Mouse (Mus musculus): ENCODE data around the gene Ndufa3. TPM values are rescaled to one million over a fixed set of nuclear protein-coding genes. Genes with fewer than 3 reads are reported as not detected.
"Not testable (repeated sequence)": the region's sequence is repeated elsewhere in the genome, so short reads cannot be mapped to it uniquely, and the experiment has no call there.

The Ndufa3 gene
- 452 and 481 TPM in 2 replicates for polyA plus RNA-seq (2015; fragmentation: Nextera tagmentation; extraction: Ambion mirVana)

DNA sequence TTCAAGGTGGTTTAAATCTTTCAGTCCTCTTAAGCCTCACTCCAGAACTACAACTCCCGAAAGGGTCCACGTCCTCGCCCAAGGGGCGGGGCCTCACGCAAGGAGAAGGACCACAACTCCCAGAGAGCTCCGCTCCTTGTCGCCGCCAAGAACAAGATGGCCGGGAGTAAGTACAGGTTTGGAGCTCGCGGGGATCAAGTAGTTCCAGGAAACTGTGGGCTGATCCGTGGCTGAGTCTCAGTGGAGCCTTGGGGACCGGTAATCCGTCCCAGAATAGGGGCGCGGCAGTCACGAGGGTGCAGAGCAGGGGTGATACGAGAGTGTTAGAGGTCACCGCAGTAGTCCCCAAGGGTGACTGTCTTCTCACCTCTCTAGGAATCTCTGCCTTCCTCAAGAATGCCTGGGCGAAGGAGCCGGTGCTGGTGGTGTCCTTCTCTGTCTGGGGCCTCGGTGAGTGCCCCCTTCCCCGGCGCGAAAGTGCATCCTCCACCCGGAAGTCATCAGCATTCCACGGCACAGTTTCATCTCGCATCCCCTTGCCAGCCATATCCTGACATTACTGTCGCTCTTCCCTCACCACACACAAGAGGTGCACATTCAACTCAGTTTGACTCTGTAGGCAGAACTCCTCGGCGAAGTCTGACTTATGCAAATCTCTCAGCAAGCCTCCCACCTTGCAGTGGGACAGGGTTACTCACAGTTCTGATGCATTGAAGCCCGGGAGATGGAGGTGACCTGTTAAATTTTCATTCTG, at the start of gene Ndufa3:
Gene Ndufa3 (plus strand): TSS at position 132 of the 754 bp plus-strand sequence.
- ATAC-seq: peak; percentile 98
- Histone ChIP-seq H3K27ac (0 out of 2 replicates have a peak within 1 kb of the TSS, but pooled peaks have one; percentile 25), H3K36me3 (ENCODE audit: poor library complexity, severe bottlenecking) (peaks cover 34% of the 10 kb centered on the region), H3K27me3 (no peaks in the 10 kb centered on the region), H3K9me3 (replicated peaks) (no peaks in the 10 kb centered on the region), H3K4me3 (peak within 1 kb of the TSS; percentile 79), H3K4me1 (peaks cover 10% of the 10 kb centered on the region), H3K4me2 (peak within 1 kb of the TSS; percentile 76), H3K9ac (peak within 1 kb of the TSS; percentile 89)
- WGBS: under 1% methylated on average over 29 of the region's 32 CpGs

DNA sequence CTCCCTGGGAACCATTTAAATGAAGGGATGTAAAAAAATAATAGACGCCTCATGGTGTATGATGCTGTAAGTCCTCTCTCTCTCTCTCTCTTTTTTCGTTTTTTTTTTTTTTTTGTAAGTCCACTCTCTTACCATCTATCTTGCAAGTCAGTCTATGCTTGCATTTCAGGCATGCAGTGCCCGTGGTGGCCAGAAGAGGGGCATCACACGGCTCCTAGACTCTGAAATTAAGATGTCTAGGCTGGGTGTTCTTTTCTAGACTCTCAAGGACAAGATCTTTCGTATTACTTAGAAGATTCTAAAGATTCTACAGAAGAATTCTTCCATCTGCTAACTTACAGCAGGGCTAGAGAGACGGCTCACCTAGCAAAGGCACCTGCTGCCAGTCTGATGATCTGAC, 47.4 kb upstream of the Ndufa3 start:
- Histone ChIP-seq H3K9ac (no peak overlapping the region), H3K4me3 (no peak overlapping the region), H3K36me3 (ENCODE audit: poor library complexity, severe bottlenecking) (no peaks in the 10 kb centered on the region), H3K4me2 (no peak overlapping the region), H3K27me3 (no peaks in the 10 kb centered on the region), H3K27ac (no peak overlapping the region), H3K9me3 (replicated peaks) (no peaks in the 10 kb centered on the region), H3K4me1 (no peaks in the 10 kb centered on the region)
- no peak for ATAC-seq
- 69% methylated on average over 6 of the region's 6 CpGs for WGBS

DNA sequence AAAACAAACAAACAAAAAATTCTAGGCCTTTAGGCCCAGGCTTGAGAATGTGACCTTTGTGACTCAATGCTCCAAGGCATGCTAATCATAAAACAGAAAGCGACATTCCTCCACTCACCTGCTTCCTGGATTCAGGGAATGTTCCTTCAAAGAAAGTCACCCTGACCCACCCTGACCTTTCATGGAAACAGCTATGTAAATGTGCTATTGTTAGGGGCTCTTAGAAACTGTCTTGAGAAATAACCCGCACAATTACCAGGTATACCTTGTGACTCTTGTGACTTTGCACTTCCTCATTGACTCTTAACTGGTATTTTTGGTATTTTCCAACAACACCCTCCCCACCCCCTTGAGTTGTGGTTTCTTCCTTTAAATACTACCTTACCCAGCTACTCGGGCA, 46.6 kb upstream of the Ndufa3 start:
- not testable (repeated sequence) for H3K9me3 ChIP-seq (replicated peaks); H3K36me3 ChIP-seq (ENCODE audit: poor library complexity, severe bottlenecking)
- WGBS: 92% methylated on average over 3 of the region's 3 CpGs

DNA sequence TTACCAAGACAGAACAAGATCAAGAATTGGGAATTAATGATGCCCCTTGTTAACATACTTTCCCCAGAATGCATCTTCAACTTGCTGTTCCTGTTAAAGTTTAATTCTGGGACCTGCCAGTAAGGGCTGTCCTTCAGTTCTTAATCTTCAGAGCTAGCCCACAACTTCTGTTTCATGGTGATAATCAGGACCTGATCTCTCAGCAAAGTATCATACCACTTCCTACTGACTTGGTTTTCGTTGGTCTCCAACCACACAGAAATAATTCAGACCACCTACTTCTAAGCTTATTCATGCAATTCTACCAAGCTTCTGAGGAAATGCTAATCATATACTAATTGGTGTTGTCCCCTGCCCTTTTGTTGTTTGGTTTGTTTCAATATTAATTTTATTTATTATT, 45.3 kb upstream of the Ndufa3 start:
- H3K9me3 ChIP-seq (replicated peaks): no peaks in the 10 kb centered on the region
- no peak overlapping the region for H3K27ac ChIP-seq
- H3K36me3 ChIP-seq (ENCODE audit: poor library complexity, severe bottlenecking): no peaks in the 10 kb centered on the region
- H3K9ac ChIP-seq: no peak overlapping the region
- H3K27me3 ChIP-seq: no peaks in the 10 kb centered on the region
- no peak overlapping the region for H3K4me2 ChIP-seq
- no peaks in the 10 kb centered on the region for H3K4me1 ChIP-seq
- 83% methylated on average over 1 of the region's 1 CpGs for WGBS
- no peak overlapping the region for H3K4me3 ChIP-seq
- no peak for ATAC-seq

More for the DNA sequence above, 46.6 kb upstream of the Ndufa3 start:
- not testable (repeated sequence) for H3K4me3 ChIP-seq, H3K27me3 ChIP-seq, H3K27ac ChIP-seq, H3K4me2 ChIP-seq, H3K4me1 ChIP-seq, ATAC-seq, H3K9ac ChIP-seq

DNA sequence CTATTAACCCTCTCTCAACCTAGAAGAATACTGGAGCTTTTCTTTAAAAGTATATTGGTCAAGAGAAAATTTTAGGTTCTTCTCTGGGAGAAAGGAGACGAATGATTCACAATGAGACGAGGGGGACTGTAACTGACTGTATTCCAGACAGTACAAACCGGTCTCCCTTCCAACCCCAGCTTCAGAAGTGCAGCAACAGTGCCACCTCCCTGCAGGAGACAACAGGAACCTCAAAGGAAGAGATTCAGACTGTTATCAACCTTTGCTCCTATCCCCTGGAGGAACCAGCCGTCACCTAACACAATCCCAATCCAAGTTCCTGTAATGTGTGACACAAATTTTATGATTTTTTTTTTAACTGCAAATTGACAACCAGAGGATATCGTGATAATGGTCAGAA, 43.0 kb upstream of the Ndufa3 start:
- H3K27ac ChIP-seq: no peak overlapping the region
- no peaks in the 10 kb centered on the region for H3K27me3 ChIP-seq
- H3K4me2 ChIP-seq: no peak overlapping the region
- H3K4me1 ChIP-seq: no peaks in the 10 kb centered on the region
- no peak overlapping the region for H3K9ac ChIP-seq
- no peaks in the 10 kb centered on the region for H3K36me3 ChIP-seq (ENCODE audit: poor library complexity, severe bottlenecking)
- ATAC-seq: no peak
- WGBS: 61% methylated on average over 5 of the region's 5 CpGs
- H3K4me3 ChIP-seq: no peak overlapping the region
- H3K9me3 ChIP-seq (replicated peaks): no peaks in the 10 kb centered on the region

DNA sequence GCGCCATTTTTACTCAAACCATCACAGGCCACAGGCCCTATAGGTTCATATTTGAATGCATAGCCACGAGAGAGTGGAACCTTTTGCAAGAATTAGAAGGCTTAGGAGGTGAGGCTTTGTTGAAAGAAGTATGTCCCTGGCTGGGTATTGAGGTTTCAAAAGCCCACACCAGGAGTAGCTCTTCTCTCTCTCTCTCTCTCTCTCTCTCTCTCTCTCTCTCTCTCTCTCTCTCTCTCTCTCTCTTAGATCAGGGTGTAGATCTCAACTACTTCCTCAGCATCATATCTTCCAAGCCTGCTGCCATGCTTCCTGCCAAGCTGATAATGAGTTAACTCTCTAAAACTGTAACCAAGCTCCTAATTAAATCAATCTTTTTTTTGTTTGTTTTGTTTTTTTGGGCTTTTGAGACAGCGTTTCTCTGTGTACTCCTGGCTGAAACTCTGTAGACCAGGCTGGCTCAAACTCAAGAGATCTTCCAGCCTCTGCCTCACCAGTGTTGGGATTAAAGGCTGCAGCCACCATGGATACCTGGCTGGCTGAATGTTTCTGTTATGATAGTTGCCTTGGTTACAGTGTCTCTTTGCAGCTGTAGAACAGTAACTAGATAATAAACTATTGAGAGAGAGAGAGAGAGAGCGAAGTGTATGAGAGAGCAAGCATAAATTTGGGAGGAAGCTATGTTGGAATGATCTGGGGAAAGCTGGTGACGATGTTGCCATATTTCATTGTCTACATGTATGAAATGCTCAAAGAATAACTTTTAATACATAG, 40.6 kb upstream of the Ndufa3 start:
- no peak overlapping the region for H3K4me3 ChIP-seq
- H3K4me1 ChIP-seq: no peaks in the 10 kb centered on the region
- H3K36me3 ChIP-seq (ENCODE audit: poor library complexity, severe bottlenecking): no peaks in the 10 kb centered on the region
- WGBS: 72% methylated on average over 5 of the region's 5 CpGs
- no peak overlapping the region for H3K9ac ChIP-seq
- no peak overlapping the region for H3K27ac ChIP-seq
- H3K9me3 ChIP-seq (replicated peaks): no peaks in the 10 kb centered on the region
- H3K27me3 ChIP-seq: no peaks in the 10 kb centered on the region
- no peak for ATAC-seq
- no peak overlapping the region for H3K4me2 ChIP-seq

DNA sequence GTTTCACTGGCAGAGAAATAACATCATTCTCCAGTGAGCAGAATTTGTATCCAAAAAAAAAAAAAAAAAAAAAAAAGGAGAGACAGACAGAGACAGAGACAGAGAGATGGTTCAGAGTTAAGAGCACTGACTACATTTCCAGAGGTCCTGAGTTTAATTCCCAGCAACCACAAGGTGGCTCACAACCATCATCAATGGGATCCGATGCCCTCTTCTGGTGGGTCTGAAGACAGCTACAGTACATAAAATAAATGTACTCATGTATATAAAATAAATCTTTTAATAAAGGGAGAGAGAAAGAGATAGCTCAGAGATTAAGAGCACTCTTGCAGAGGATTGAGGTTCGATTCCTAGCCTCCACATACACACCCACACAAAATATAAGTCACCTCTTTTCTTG, 39.0 kb upstream of the Ndufa3 start:
- no peak for ATAC-seq
- Histone ChIP-seq H3K9me3 (replicated peaks) (no peaks in the 10 kb centered on the region), H3K9ac (no peak overlapping the region), H3K4me3 (no peak overlapping the region), H3K27ac (no peak overlapping the region), H3K27me3 (no peaks in the 10 kb centered on the region), H3K36me3 (ENCODE audit: poor library complexity, severe bottlenecking) (no peaks in the 10 kb centered on the region), H3K4me2 (no peak overlapping the region), H3K4me1 (no peaks in the 10 kb centered on the region)
- WGBS: 64% methylated on average over 2 of the region's 2 CpGs

DNA sequence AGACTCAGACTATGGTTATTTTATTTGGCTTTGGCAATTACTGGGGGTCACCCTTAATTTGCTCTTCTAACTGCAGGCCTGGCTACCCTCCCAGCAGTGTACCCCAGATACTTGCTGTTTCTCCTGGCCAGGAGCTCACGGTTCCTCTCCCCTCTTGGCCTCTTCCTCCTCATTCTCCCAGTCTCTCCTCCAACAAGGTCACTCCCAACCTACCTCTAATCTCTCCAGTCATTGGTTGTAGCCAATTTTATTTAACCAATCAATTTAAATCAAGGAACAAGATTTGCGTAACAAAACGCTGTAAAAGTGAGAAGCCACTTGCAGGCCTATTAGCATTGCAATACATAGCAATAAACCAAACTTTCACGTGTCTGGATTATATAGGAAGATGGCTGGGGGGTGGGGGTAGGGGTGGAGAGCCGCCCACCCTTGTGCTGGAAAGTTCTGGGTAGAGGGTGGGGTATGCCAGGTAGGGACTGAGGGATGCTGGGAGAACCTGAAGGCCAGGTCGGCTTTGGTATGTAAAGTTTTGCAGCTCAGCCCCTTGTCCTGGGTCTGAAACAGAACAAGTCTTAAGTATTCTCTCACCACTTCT, 38.1 kb upstream of the Ndufa3 start:
- H3K4me3 ChIP-seq: no peak overlapping the region
- no peaks in the 10 kb centered on the region for H3K27me3 ChIP-seq
- WGBS: 74% methylated on average over 6 of the region's 6 CpGs
- H3K27ac ChIP-seq: no peak overlapping the region
- no peaks in the 10 kb centered on the region for H3K4me1 ChIP-seq
- H3K9me3 ChIP-seq (replicated peaks): no peaks in the 10 kb centered on the region
- H3K36me3 ChIP-seq (ENCODE audit: poor library complexity, severe bottlenecking): no peaks in the 10 kb centered on the region
- no peak for ATAC-seq
- H3K4me2 ChIP-seq: no peak overlapping the region
- H3K9ac ChIP-seq: no peak overlapping the region

DNA sequence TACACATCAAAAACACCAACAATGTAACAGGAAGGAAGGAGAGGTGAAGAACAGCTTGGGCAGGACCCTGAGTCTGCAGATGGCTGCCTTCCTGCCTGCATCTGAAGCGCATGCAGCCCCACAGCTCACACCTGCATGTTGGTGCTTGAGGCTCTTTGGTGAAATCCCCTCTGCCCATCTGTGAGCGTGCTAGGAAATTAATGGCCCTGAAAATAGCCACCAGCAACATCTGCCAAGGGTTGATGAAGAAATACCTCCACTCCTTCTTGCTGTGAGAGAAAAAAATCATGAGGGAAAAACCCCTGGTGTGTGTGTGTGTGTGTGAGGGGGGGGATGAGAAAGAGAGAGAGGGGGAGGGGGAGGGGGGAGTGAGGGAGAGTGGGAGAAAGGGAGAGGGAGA, 37.1 kb upstream of the Ndufa3 start:
- Histone ChIP-seq H3K27me3 (no peaks in the 10 kb centered on the region), H3K4me3 (no peak overlapping the region), H3K4me2 (no peak overlapping the region), H3K27ac (no peak overlapping the region), H3K36me3 (ENCODE audit: poor library complexity, severe bottlenecking) (no peaks in the 10 kb centered on the region), H3K4me1 (no peaks in the 10 kb centered on the region), H3K9me3 (replicated peaks) (no peaks in the 10 kb centered on the region), H3K9ac (no peak overlapping the region)
- ATAC-seq: no peak
- 79% methylated on average over 2 of the region's 2 CpGs for WGBS

DNA sequence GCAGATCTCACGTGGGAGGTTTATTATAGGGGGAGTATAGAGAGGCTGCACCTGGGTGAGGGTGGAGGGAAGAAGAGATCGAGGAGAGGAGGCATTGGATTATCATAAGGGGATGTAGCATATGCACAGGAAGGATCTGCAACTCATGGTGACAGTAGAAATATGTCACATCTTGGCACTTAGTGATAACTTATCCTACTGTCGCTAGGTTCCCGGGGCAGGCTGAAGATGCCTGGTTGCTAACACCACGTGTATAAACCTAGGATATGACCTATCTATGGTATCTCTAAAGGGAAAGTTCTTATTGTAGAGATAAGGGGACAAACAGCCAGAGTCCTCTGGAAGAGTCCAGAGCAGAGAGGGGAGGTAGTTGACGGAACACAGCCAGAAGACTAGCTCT, 31.4 kb upstream of the Ndufa3 start:
- ATAC-seq: no peak
- WGBS: 17% methylated on average over 6 of the region's 6 CpGs

DNA sequence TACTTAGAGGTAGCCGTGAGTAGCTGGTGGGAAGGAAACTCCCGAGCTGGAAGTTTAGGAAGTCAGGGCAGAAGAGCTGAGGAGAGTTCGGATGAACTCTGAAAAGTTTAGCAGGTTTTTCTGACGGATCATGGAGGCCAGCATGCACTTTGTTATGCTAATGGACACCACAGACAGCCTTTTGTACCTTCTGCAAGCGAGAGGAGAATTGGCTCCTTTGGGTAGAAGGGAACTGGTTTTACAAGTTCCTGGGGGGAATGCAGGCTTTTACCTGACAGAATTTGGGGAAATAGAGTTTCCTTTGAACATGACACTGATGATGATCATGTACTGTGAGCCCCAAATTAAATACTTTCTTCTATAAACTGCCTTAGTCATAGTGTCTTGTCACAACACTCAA, 30.9 kb upstream of the Ndufa3 start:
- H3K4me1 ChIP-seq: no peaks in the 10 kb centered on the region
- no peak overlapping the region for H3K4me3 ChIP-seq
- no peak overlapping the region for H3K27ac ChIP-seq
- H3K9me3 ChIP-seq (replicated peaks): no peaks in the 10 kb centered on the region
- no peak for ATAC-seq
- no peak overlapping the region for H3K4me2 ChIP-seq
- H3K36me3 ChIP-seq (ENCODE audit: poor library complexity, severe bottlenecking): no peaks in the 10 kb centered on the region
- H3K27me3 ChIP-seq: no peaks in the 10 kb centered on the region
- H3K9ac ChIP-seq: no peak overlapping the region
- WGBS: 2% methylated on average over 5 of the region's 5 CpGs

More for the DNA sequence above, 31.4 kb upstream of the Ndufa3 start:
- no peak overlapping the region for H3K4me3 ChIP-seq
- no peak overlapping the region for H3K27ac ChIP-seq
- H3K4me1 ChIP-seq: no peaks in the 10 kb centered on the region
- H3K36me3 ChIP-seq (ENCODE audit: poor library complexity, severe bottlenecking): no peaks in the 10 kb centered on the region
- H3K4me2 ChIP-seq: no peak overlapping the region
- H3K9ac ChIP-seq: no peak overlapping the region
- H3K9me3 ChIP-seq (replicated peaks): no peaks in the 10 kb centered on the region
- no peaks in the 10 kb centered on the region for H3K27me3 ChIP-seq

DNA sequence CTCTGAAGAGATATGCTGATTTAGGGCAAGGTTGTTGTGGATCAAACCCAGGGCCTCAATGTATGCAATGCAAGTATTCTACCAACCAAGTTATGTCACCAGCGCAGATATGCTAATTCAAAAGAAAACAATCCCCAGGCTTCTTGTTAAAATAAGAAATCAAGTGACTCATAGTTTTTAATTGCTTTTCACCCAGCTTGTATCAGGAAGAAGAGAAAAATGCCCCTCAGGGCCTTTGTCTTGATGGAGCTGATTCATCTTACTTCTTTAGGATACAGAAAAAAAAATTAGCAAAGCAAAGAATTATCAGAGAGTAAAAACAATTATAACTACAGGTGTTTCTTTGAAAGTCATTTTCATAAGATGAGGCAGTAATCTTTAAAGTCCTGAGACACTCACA, 29.9 kb upstream of the Ndufa3 start:
- no peak for ATAC-seq
- Histone ChIP-seq H3K4me1 (no peaks in the 10 kb centered on the region), H3K4me2 (no peak overlapping the region), H3K9ac (no peak overlapping the region), H3K27me3 (no peaks in the 10 kb centered on the region), H3K27ac (no peak overlapping the region), H3K4me3 (no peak overlapping the region), H3K9me3 (replicated peaks) (no peaks in the 10 kb centered on the region), H3K36me3 (ENCODE audit: poor library complexity, severe bottlenecking) (no peaks in the 10 kb centered on the region)
- 72% methylated on average over 1 of the region's 1 CpGs for WGBS

Measured in forebrain, embryonic 13.5 days (tissue).